Mouse (Mus musculus) embryonic fibroblast, embryonic 13.5 days (primary cell): ENCODE data around the gene Tnfrsf18.

Experiments used
- CTCF ChIP-seq: IDR thresholded peaks from 2 replicates; pipeline ENCODE4 v1.5.1; 2011; ENCODE audit warnings: mild to moderate bottlenecking, control low read depth, low read length, moderate library complexity, borderline replicate concordance; ENCODE audit not compliant: insufficient read depth
- POLR2A ChIP-seq: IDR thresholded peaks from 2 replicates; pipeline ENCODE4 v1.6.1; 2011; ENCODE audit warnings: low read depth, mild to moderate bottlenecking, control low read depth, low read length, moderate library complexity

GRCm38 (mm10) chr4:156054606-156055005, 28.6 kb downstream of the Tnfrsf18 start:
- no peak for TF ChIP-seq CTCF
- no peak for TF ChIP-seq POLR2A
